Mouse (Mus musculus): ENCODE results near the gene Def6.

GRCm38 (mm10) chr17:28242296-28242695 is 34.7 kb downstream of the Def6 start:
- TF ChIP-seq POLR2A (IDR thresholded peaks at IDR 0.05; ENCODE audit: low read depth, low read length) (no peak), CTCF (IDR thresholded peaks at IDR 0.05; ENCODE audit: borderline replicate concordance, insufficient read depth, low read length) (no peak)

Measured in embryonic fibroblast, embryonic 13.5 days (primary cell).